Mouse (Mus musculus): Measurements from ENCODE around the gene Palld.

The Palld gene

GRCm38 (mm10) chr8:61902521-61902920 is at the start of gene Palld:
Gene Palld (minus strand): TSS chr8:61902690.
- no peak for DNase-seq (ENCODE audit: low spot score in 2 of 2)

- DNase-seq (ENCODE audit: low spot score in 2 of 2) = no peak
Observed at GRCm38 (mm10) chr8:61937576-61937975, 35.1 kb upstream of the Palld start.

GRCm38 (mm10) chr8:61933243-61933642 is 30.8 kb upstream of the Palld start:
- DNase-seq (ENCODE audit: low spot score in 2 of 2) = no peak

GRCm38 (mm10) chr8:61927777-61928494 is 25.4 kb upstream of the Palld start, which contains the start of gene Ddx60:
Gene Ddx60 (plus strand): TSS chr8:61928087.
- peak; percentile 24 to 51 for DNase-seq (ENCODE audit: low spot score in 2 of 2)

GRCm38 (mm10) chr8:61924518-61924917 is 22.0 kb upstream of the Palld start:
- DNase-seq (ENCODE audit: low spot score in 2 of 2) = no peak

- DNase-seq (ENCODE audit: low spot score in 2 of 2) = no peak
Observed at GRCm38 (mm10) chr8:61921454-61922054, 19.1 kb upstream of the Palld start.

- DNase-seq (ENCODE audit: low spot score in 2 of 2) = no peak
Observed at GRCm38 (mm10) chr8:61920389-61920788, 17.9 kb upstream of the Palld start.

- DNase-seq (ENCODE audit: low spot score in 2 of 2) = no peak
Observed at GRCm38 (mm10) chr8:61919145-61919788, 16.8 kb upstream of the Palld start.

- no peak for DNase-seq (ENCODE audit: low spot score in 2 of 2)
Observed at GRCm38 (mm10) chr8:61917287-61917686, 14.8 kb upstream of the Palld start.

GRCm38 (mm10) chr8:61913957-61914356 is 11.5 kb upstream of the Palld start:
- DNase-seq (ENCODE audit: low spot score in 2 of 2) = no peak

- DNase-seq (ENCODE audit: low spot score in 2 of 2) = no peak
Observed at GRCm38 (mm10) chr8:61912817-61913216, 10.3 kb upstream of the Palld start.

- DNase-seq (ENCODE audit: low spot score in 2 of 2) = no peak
Observed at GRCm38 (mm10) chr8:61909313-61909712, 6.8 kb upstream of the Palld start.

- DNase-seq (ENCODE audit: low spot score in 2 of 2) = peak in 1 of 2 experiments; percentile 33
Observed at GRCm38 (mm10) chr8:61908303-61909215, 6.1 kb upstream of the Palld start.

GRCm38 (mm10) chr8:61901028-61901717 is 1.3 kb downstream of the Palld start:
- no peak for DNase-seq (ENCODE audit: low spot score in 2 of 2)

- no peak for DNase-seq (ENCODE audit: low spot score in 2 of 2)
Observed at GRCm38 (mm10) chr8:61897402-61897801, 5.1 kb downstream of the Palld start.

GRCm38 (mm10) chr8:61896742-61897141 is 5.7 kb downstream of the Palld start:
- DNase-seq (ENCODE audit: low spot score in 2 of 2) = no peak

- DNase-seq (ENCODE audit: low spot score in 2 of 2) = peak; percentile 20 to 45
Observed at GRCm38 (mm10) chr8:61894062-61894461, 8.4 kb downstream of the Palld start.

- no peak for DNase-seq (ENCODE audit: low spot score in 2 of 2)
Observed at GRCm38 (mm10) chr8:61877607-61878006, 24.9 kb downstream of the Palld start.

GRCm38 (mm10) chr8:61875290-61875689 is 27.2 kb downstream of the Palld start:
- peak; percentile 23 to 38 for DNase-seq (ENCODE audit: low spot score in 2 of 2)

- no peak for DNase-seq (ENCODE audit: low spot score in 2 of 2)
Observed at GRCm38 (mm10) chr8:61873994-61874393, 28.5 kb downstream of the Palld start.

- no peak for DNase-seq (ENCODE audit: low spot score in 2 of 2)
Observed at GRCm38 (mm10) chr8:61868481-61868880, 34.0 kb downstream of the Palld start.
